Mouse (Mus musculus) cerebellum, adult 11 months (tissue): Measurements from ENCODE around the gene Hcn1.
"Not testable (repeated sequence)": the region's sequence is repeated elsewhere in the genome, so short reads cannot be mapped to it uniquely, and the experiment has no call there.

ENCODE experiments used
- DNase-seq: peaks from one replicate; pipeline ENCODE4 v3.0.0; 2022

Gene Hcn1

GRCm38 (mm10) chr13:117880471-117881225, 278.5 kb downstream of the Hcn1 start:
- DNase-seq: no peak

DNA sequence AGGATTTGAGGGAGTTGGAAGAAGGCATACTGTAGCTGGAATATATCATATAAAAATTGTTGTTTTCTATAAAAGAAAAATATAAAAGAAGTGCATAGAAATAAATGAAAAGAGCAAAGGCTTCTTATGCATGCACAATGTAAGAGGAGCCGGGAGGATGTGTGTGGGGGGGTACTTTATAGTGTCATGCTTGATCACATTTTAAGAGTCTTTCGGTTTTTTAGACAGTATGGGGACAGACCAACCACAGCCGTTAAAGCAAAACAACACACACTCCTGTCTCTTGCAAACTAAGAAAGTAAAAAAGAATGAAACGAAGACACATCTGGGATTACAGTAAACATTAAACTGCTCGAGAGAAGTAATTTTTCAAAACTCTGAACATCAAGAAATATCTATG, 290.0 kb downstream of the Hcn1 start:
- no peak for DNase-seq

DNA sequence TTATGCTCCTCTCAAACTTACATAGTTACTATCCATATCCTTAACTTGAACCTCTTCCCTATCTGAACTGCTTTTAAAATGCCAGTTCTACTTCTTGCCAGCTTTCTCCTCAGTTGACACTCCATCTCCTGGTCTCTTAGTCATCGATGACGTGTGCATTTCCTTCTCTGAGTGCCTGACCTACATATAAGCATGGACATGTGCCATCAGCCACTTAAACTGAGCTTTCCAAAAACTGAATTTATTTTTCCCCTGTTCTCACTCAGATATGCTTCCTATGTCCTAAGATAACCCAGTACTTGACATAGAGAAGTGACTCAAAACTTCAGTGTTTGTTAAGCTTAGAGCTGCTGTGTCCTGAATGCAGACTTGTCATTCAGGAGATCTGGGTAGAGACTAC, 295.9 kb downstream of the Hcn1 start:
- DNase-seq: no peak

GRCm38 (mm10) chr13:117907801-117908200, 305.7 kb downstream of the Hcn1 start:
- DNase-seq: no peak

DNA sequence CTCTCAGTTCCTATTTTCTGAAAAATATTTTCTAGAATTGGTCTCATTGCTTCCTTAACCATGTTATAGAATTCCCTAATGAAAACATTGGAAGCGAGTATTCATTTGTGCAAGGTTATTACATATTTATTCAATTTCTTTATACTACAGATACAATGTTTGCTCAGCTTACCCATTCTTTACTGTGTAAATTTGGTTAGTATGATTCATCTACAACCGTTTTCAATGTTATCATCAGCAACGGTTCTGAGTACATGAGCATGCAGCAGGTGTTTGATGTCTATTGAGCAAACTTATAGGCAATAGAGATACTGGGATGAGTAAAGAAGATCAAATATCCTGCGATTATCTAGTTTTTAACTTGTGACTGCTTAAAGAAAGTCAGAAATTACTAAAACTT, 327.6 kb downstream of the Hcn1 start:
- no peak for DNase-seq

DNA sequence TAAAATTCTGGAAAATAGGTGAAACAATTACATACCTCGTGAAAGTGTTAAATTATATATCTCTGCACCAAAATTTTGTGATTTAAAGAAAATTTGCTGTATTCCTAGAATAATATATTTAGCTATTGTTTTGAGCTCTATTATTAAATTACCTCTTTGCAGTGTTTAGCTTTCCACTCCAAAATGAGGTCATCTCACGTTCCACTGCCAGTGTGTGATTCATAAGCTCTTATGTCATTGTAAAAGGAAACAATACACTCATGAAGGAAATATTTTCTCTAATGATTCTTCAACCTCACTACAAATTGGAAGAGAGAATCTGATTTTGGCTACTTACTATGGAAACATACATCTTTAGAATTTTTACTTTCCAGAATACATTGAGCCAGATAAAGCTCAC, 329.6 kb downstream of the Hcn1 start:
- DNase-seq: no peak

- DNase-seq: no peak
These were observed 336.6 kb downstream of the Hcn1 start for GRCm38 (mm10) chr13:117938761-117939160.

- DNase-seq: peak; percentile 88
These were observed 338.6 kb downstream of the Hcn1 start for GRCm38 (mm10) chr13:117940536-117941280.

DNA sequence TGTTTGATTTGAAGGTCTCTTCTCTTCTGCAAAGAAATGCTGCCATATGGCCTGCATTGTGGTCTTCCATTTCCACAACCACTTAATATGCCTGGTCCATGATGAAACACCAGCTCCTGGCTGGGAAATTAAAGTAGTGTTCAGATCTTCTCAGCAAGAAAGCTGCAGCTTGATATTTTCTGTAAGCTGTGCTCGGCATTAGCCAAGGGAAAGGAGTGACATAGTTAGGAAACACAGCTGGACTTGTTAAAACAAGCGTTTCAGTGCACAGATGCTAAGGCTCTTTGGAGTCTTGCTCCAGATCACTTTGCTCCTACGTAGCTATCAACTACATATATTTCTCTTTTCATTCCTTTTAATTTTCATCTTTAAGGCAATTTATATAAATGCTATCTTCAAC, 344.7 kb downstream of the Hcn1 start:
- DNase-seq: no peak

- DNase-seq: no peak
These were observed 345.7 kb downstream of the Hcn1 start for GRCm38 (mm10) chr13:117947704-117948376.

DNA sequence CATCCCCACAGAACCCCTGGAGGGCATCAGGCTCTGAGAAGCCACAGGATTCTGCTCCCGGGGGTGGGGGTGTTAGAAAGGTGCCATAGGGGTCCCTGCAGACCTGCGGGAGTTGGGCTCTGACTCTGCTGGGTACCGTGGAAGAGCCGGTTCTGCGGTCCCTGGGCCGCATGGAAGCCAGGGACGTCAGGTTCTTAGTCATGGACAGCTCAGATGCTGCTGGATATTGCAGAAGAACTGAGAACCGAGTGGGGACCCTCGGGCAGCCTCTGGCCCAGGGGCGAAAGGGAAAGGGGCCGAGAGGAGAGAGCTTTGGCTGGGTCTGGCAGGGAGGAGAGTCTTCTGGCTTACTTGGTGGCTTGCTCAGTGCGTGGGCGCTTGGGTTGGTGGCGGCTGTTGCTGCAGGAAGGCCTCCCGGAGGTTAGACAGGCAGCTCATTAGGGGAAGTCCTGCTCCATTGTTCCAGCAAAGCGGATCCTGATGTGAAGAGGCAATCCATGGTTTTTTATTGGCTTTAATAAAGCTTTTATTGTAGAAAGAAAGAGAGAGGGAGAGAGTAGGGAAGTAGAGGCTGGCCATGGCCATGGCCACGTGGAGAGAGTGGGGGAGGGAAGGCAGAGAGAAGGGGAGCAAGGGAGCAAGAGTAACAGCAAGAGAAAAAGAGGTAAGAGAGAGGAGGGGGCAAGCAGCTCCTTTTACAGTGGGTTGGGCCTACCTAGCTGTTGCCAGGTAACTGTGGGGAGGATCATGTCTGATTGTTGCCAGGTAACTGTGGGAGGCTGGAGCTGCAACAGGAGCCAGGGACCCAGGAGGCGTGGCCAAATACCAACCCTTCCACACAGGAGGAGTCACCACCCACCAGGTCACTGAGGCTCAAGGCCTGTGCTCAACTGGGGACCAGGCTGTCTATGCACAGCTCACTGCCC, 356.6 kb downstream of the Hcn1 start:
- DNase-seq: no peak

GRCm38 (mm10) chr13:117964620-117965019, 362.5 kb downstream of the Hcn1 start:
- DNase-seq: no peak

- DNase-seq: no peak
These were observed 373.3 kb downstream of the Hcn1 start for GRCm38 (mm10) chr13:117975382-117975781.

DNA sequence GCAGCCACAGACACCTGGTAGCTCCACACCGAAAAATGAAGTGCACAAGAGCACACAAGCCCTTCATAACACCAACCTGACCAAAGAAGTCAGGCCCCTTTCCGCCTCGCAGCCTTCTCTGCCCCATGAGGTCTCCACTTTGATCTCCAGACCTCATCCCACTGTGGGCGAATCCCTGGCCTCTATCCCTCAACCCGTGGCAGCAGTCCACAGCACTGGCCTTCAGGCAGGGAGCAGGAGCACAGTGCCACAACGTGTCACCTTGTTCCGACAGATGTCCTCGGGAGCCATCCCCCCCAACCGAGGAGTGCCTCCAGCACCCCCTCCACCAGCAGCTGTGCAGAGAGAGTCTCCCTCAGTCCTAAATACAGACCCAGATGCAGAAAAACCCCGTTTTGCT, 373.7 kb downstream of the Hcn1 start:
- DNase-seq: no peak

DNA sequence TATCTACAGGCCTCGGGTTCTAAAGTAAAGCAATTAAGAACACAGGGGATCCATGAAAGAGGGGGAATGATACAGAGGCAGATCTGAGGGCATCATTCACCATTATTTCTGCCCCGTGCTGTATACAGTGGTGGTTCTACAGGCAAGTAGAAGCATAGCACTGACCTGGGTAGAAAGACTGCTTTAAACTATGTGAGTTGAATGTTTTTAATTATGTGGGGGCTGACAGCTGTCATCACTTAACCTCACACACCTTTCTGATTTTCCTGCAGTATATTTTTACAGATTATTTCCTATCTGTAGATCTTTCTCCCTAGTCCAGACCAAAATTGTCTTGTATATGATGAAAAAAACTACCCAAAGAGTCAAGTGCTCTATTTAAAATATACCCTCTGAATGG, 382.2 kb downstream of the Hcn1 start:
- DNase-seq: no peak

DNA sequence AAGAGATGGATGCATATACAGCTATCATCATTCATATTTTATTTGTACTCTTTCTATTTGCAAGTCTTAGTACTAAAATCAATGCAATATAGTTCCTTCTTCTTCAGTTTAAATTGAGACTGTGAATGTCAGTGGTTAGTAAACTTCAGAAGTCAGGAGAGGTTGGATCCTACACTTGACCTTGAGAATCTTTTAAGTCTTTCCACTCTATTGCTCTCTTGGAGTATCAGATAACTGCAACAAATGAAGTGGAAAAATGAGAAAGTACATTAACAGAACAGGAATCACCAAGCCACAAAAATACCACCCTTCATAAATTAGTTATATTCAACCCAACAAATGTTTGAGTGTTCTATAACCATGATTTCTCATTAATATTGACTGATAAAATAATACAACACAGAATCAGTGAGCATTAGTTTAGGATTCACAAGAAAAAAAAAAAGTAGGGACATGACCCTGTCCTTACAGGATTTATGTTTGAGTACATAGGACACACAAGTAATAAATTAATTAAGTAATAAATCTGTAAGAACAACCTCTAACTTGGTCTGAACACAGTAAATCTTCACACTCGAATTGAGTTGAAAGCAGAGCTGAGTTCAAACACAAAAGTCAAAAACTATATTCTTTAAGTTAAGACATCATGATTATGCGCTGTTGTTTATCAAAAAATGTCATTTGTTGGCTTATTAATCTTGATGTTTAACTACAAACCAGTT, 397.8 kb downstream of the Hcn1 start:
- DNase-seq: no peak

- no peak for DNase-seq
These were observed 398.4 kb downstream of the Hcn1 start for GRCm38 (mm10) chr13:118000538-118000937.

GRCm38 (mm10) chr13:118021176-118021575, 419.1 kb downstream of the Hcn1 start:
- DNase-seq: no peak

DNA sequence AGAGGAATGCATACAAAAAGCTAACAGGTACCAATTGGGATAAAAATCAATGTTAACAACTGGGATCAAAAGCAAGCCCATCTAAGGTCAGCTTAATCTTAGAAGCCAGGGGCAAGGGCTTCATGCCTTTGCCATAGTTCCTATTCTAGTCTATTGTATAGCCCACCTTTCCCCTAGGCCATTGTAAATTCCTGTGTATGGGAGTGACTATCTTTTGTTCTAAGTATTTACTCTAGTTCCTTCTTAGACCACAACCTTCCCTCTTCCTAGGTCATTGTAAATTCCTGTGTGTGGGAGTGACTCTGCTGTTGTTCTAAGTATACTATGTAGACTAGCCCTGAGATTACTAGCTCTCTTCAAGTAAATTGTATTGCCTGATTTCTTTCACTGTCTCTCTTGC, 420.8 kb downstream of the Hcn1 start:
- not testable (repeated sequence) for DNase-seq

- DNase-seq: no peak
These were observed 421.3 kb downstream of the Hcn1 start for GRCm38 (mm10) chr13:118023381-118023780.

DNA sequence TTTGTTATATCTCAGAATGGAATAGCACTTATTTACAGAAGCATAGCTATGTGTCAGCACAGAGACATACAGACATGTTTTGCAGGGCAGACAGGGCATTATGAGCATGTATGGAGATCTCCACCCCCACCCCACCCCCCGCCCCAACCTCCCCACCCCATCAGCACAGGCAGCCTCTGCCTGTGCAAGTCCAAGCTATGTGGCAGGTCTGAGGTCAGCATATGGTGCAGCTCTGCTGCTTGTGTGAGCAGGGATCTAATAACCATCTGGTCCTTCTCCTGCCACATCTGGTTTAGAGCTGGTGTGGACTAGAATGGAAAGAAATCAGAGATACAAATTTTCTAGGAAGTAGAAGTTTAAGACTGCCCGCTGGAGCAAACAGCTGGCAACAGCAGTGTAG, 424.4 kb downstream of the Hcn1 start:
- DNase-seq: no peak

DNA sequence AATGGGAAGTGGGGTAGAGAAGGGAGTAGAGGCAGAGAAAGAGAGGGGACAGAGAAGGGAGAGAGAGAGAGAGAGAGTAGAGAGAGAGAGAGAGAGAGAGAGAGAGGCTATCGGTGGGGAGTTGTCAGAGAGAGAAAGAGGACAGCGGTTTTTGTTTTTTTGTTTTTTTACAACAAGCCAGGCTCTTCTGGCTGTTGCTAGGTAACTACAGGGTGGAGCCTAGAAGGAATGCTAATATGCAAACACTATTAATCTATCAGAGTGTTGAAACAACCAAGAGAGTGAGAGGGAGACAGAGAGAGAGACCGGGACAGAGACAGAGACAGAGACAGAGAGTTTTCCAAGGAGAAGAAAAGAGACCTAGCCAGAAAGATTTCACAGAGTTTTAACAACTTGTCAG, 425.7 kb downstream of the Hcn1 start:
- no peak for DNase-seq
